Mouse (Mus musculus) liver, embryonic 14.5 days (tissue): ENCODE measurements at regions not wholly inside any gene's neighbourhood (a gene's known extent, or its start where the extent isn't known, plus 50 kb on each side); places are given as distances from the start of the nearest gene placed in this dataset.

ENCODE experiments used
- CTCF ChIP-seq: IDR thresholded peaks from 2 replicates; pipeline ENCODE4 v1.5.1; 2016; ENCODE audit warnings: antibody characterized with exemption, low read depth, control low read depth
- EP300 ChIP-seq: IDR thresholded peaks from 2 replicates; pipeline ENCODE4 v1.6.1; 2016; ENCODE audit warnings: antibody characterized with exemption, low read depth

GRCm38 (mm10) chr16:67976565-67976964 lies 355.9 kb upstream of the Cadm2 start:
- TF ChIP-seq CTCF: no peak
- TF ChIP-seq EP300: no peak
